Mouse (Mus musculus): ENCODE results near the gene Umad1.

- TF ChIP-seq MXI1 (IDR thresholded peaks at IDR 0.05; ENCODE audit: low read depth, low read length) (no peak), ZKSCAN1 (IDR thresholded peaks at IDR 0.05; ENCODE audit: borderline replicate concordance, low read depth, low read length) (no peak), MAFK (IDR thresholded peaks at IDR 0.05; ENCODE audit: insufficient replicate concordance, low read length) (no peak), MEF2A (IDR thresholded peaks at IDR 0.05; ENCODE audit: borderline replicate concordance, low read depth, low read length) (no peak)
Observed at GRCm38 (mm10) chr6:8276431-8276830, 17.3 kb downstream of the Umad1 start.

Measured in CH12.LX (cell line).